Comparison of ENCODE assay signal across 22 mouse cellular contexts in the genomic region with DNA sequence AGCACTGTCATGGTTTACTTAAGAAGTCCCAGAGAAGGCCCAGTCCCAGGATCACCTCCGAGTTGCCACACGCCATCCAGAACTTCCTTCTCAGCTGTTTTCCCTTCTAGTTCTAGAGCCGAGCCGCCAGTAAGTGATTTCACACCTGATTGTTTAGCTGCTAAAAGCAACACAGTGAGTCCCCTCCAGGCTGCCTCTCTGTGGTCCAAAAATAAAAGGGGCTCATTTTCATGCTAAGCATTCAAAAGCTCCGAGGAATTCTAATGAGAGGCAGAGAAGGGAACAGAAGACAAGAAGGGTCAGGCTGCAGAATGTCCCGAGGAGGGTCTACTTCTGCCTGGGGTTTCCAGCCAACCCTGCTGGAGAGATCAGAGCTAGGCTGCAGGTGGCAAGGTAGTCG.
DNase-seq lines count a peak whose midpoint lies in the region; ATAC-seq and TF ChIP-seq lines count a peak whose summit lies in the region.
"Had no signal": no experiment of that assay in that cellular context is flagged by ENCODE, and none has a peak within 500 bp of the region (broad histone marks: within the 10 kb centered on the region; RNA-seq: fewer than 3 reads in every experiment).

No protein-coding gene starts in this region.

- no peaks in the 10 kb centered on the region for H3K36me3 ChIP-seq in forebrain, embryonic 10.5 days (replicated peaks)
- no peaks in the 10 kb centered on the region for H3K36me3 ChIP-seq in forebrain, embryonic 15.5 days
- H3K36me3 ChIP-seq in heart, embryonic 12.5 days: no peaks in the 10 kb centered on the region
- H3K36me3 ChIP-seq in hindbrain, postnatal 0 days (ENCODE audit: insufficient read depth, low read length): no peaks in the 10 kb centered on the region
- no peaks in the 10 kb centered on the region for H3K36me3 ChIP-seq in hindbrain, embryonic 12.5 days
- H3K36me3 ChIP-seq: liver, embryonic 15.5 days; stomach, embryonic 15.5 days had no signal

- no peak overlapping the region for H3K4me3 ChIP-seq in forebrain, embryonic 10.5 days
- H3K4me3 ChIP-seq in forebrain, embryonic 15.5 days: no peak overlapping the region
- no peak overlapping the region for H3K4me3 ChIP-seq in heart, embryonic 12.5 days
- H3K4me3 ChIP-seq in hindbrain, postnatal 0 days (ENCODE audit: low read length): no peak overlapping the region
- H3K4me3 ChIP-seq in hindbrain, embryonic 12.5 days: no peak overlapping the region
- H3K4me3 ChIP-seq in cortical plate, adult 2 months (ENCODE audit: insufficient read depth, low read length): no peak overlapping the region
- H3K4me3 ChIP-seq: liver, embryonic 15.5 days; stomach, embryonic 15.5 days had no signal

- no peak for TF ChIP-seq CTCF in hindbrain, postnatal 0 days (IDR thresholded peaks at IDR 0.05; ENCODE audit: low read depth)
- no peak for TF ChIP-seq CTCF in cortical plate, adult 2 months (IDR thresholded peaks at IDR 0.05; ENCODE audit: extremely low read depth, insufficient read depth, low read length)

- H3K27me3 ChIP-seq in forebrain, embryonic 10.5 days (ENCODE audit: poor library complexity, severe bottlenecking): no peaks in the 10 kb centered on the region
- H3K27me3 ChIP-seq in forebrain, embryonic 15.5 days: no peaks in the 10 kb centered on the region
- no peaks in the 10 kb centered on the region for H3K27me3 ChIP-seq in heart, embryonic 12.5 days (replicated peaks)
- no peaks in the 10 kb centered on the region for H3K27me3 ChIP-seq in hindbrain, postnatal 0 days (ENCODE audit: insufficient read depth, low read length)
- no peaks in the 10 kb centered on the region for H3K27me3 ChIP-seq in hindbrain, embryonic 12.5 days
- H3K27me3 ChIP-seq: liver, embryonic 15.5 days; stomach, embryonic 15.5 days had no signal

- 26% methylated on average over 7 of the region's 7 CpGs for WGBS in forebrain, embryonic 10.5 days
- 11% methylated on average over 7 of the region's 7 CpGs for WGBS in forebrain, embryonic 15.5 days
- 24% methylated on average over 7 of the region's 7 CpGs for WGBS in heart, embryonic 12.5 days
- 15% methylated on average over 7 of the region's 7 CpGs for WGBS in hindbrain, postnatal 0 days
- 22% methylated on average over 7 of the region's 7 CpGs for WGBS in hindbrain, embryonic 12.5 days

- intact Hi-C loops in heart, postnatal 10 days (cut with DNase I): no loop called here

- peaks cover 12% of the 10 kb centered on the region for H3K4me1 ChIP-seq in forebrain, embryonic 10.5 days
- H3K4me1 ChIP-seq in forebrain, embryonic 15.5 days: 0 out of 2 replicates have a peak, but pooled peaks cover 7% of the 10 kb centered on the region
- H3K4me1 ChIP-seq in heart, embryonic 12.5 days (replicated peaks): peaks cover 26% of the 10 kb centered on the region
- no peaks in the 10 kb centered on the region for H3K4me1 ChIP-seq in hindbrain, postnatal 0 days (ENCODE audit: insufficient read depth, low read length)
- peaks cover 11% of the 10 kb centered on the region for H3K4me1 ChIP-seq in hindbrain, embryonic 12.5 days
- no peaks in the 10 kb centered on the region for H3K4me1 ChIP-seq in cortical plate, adult 2 months (ENCODE audit: control insufficient read depth, insufficient read depth, low read length)
- H3K4me1 ChIP-seq: liver, embryonic 15.5 days; stomach, embryonic 15.5 days had no signal

- no peak overlapping the region for H3K9ac ChIP-seq in forebrain, embryonic 15.5 days (replicated peaks)
- no peak overlapping the region for H3K9ac ChIP-seq in heart, embryonic 12.5 days
- H3K9ac ChIP-seq in hindbrain, postnatal 0 days (replicated peaks; ENCODE audit: low read length): no peak overlapping the region
- no peak overlapping the region for H3K9ac ChIP-seq in hindbrain, embryonic 12.5 days
- H3K9ac ChIP-seq: liver, embryonic 15.5 days; stomach, embryonic 15.5 days had no signal

- ATAC-seq in forebrain, embryonic 15.5 days (replicated peaks): no peak
- no peak for ATAC-seq in heart, embryonic 12.5 days (ENCODE audit: insufficient number of reproducible peaks, low FRiP score)
- ATAC-seq in hindbrain, postnatal 0 days: no peak
- no peak for ATAC-seq in hindbrain, embryonic 12.5 days (ENCODE audit: low FRiP score)
- ATAC-seq: CD4-positive, CD25-positive, alpha-beta regulatory T cell, adult 4 months; Patski had no signal

- no peak overlapping the region for H3K4me2 ChIP-seq in forebrain, embryonic 15.5 days (replicated peaks)
- peak overlapping the region; percentile 19; the same call in 1 of the 2 replicates for H3K4me2 ChIP-seq in heart, embryonic 12.5 days
- H3K4me2 ChIP-seq in hindbrain, postnatal 0 days (ENCODE audit: low read depth, low read length): no peak overlapping the region
- no peak overlapping the region for H3K4me2 ChIP-seq in hindbrain, embryonic 12.5 days (replicated peaks)
- H3K4me2 ChIP-seq: liver, embryonic 15.5 days; stomach, embryonic 15.5 days had no signal

- TF ChIP-seq POLR2A in cortical plate, adult 2 months (IDR thresholded peaks at IDR 0.05; ENCODE audit: extremely low read depth, insufficient read depth, low read length): no peak

- no peaks in the 10 kb centered on the region for H3K9me3 ChIP-seq in forebrain, embryonic 10.5 days
- no peaks in the 10 kb centered on the region for H3K9me3 ChIP-seq in forebrain, embryonic 15.5 days
- no peaks in the 10 kb centered on the region for H3K9me3 ChIP-seq in heart, embryonic 12.5 days (replicated peaks)
- H3K9me3 ChIP-seq in hindbrain, postnatal 0 days (ENCODE audit: low read length): no peaks in the 10 kb centered on the region
- H3K9me3 ChIP-seq in hindbrain, embryonic 12.5 days (replicated peaks): no peaks in the 10 kb centered on the region
- H3K9me3 ChIP-seq: liver, embryonic 15.5 days; stomach, embryonic 15.5 days had no signal

- DNase-seq in forebrain, embryonic 10.5 days (ENCODE audit: extremely low spot score, low spot score): no peak
- DNase-seq in heart, postnatal 10 days: no peak
- DNase-seq in hindbrain, postnatal 0 days (ENCODE audit: low spot score): peak; percentile 17
- no peak for DNase-seq in right cerebral cortex, postnatal 4 days
- DNase-seq: adrenal gland, postnatal 25 days; cerebellum, adult 11-12 months; cerebellum, postnatal 14 days; heart, adult 11 months; kidney, adult 11 months; kidney, postnatal 10 days; right cerebral cortex, postnatal 25 days; thymus, adult 18-20 months; thymus, postnatal 4 days had no signal

- H3K27ac ChIP-seq in forebrain, embryonic 10.5 days: peak overlapping the region; percentile 35; the same call in 1 of the 2 replicates
- H3K27ac ChIP-seq in forebrain, embryonic 15.5 days (replicated peaks): no peak overlapping the region
- no peak overlapping the region for H3K27ac ChIP-seq in heart, embryonic 12.5 days (ENCODE audit: poor library complexity, severe bottlenecking)
- no peak overlapping the region for H3K27ac ChIP-seq in hindbrain, postnatal 0 days
- no peak overlapping the region for H3K27ac ChIP-seq in hindbrain, embryonic 12.5 days
- peak overlapping the region; percentile 15; the same call in 1 of the 2 replicates for H3K27ac ChIP-seq in cortical plate, adult 2 months (ENCODE audit: insufficient read depth, low read length)
- H3K27ac ChIP-seq: liver, embryonic 15.5 days; macrophage; stomach, embryonic 15.5 days had no signal

Comparison
In these comparisons a context has a peak if more than half of its experiments do, and no peak if none do; other contexts are left out.
1. H3K27ac ChIP-seq: peak in forebrain, embryonic 10.5 days (single experiment) and cortical plate, adult 2 months (single experiment); none in forebrain, embryonic 15.5 days (single experiment), heart, embryonic 12.5 days (single experiment), hindbrain, postnatal 0 days (single experiment) and hindbrain, embryonic 12.5 days (single experiment).